In the genomic region with DNA sequence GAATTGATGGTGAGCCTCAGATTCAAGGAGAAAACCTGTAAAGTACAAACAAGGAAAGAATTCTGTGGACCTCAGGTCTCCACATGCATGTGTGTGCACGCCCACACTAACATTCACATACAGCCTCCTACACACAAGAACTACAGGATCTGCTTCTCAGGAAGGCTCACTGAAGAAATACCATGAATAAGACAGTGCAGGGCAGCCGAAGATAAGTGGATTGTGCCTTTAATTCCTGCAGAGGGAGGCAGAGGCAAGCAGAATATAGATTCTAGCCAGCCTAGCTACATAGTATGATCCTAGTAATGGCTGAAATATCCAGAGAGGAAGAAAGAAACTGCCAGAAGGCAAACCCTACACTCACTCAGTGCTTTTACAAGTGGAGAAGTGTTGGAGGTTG, we compare ENCODE assay signal across 8 mouse cellular contexts. TPM values are rescaled to one million over a fixed set of nuclear protein-coding genes. Genes with fewer than 3 reads are reported as not detected.
DNase-seq lines count a peak whose midpoint lies in the region; ATAC-seq and TF ChIP-seq lines count a peak whose summit lies in the region.

No protein-coding gene starts in this region.

- H3K4me3 ChIP-seq in kidney, postnatal 0 days (replicated peaks; ENCODE audit: low read depth, low read length), result no peak overlapping the region
- no peak overlapping the region for H3K4me3 ChIP-seq in kidney, adult 2 months (ENCODE audit: insufficient read depth, low read depth, low read length)

- no peaks in the 10 kb centered on the region for H3K9me3 ChIP-seq in kidney, postnatal 0 days (replicated peaks; ENCODE audit: low read length)

- no peak for TF ChIP-seq POLR2A in kidney, adult 2 months (IDR thresholded peaks at IDR 0.05; ENCODE audit: low read depth, low read length)

- peak; percentile 80 for DNase-seq in kidney, postnatal 0 days (ENCODE audit: low spot score)
- no peak for DNase-seq in kidney, adult 2 months
- DNase-seq in adipocyte (ENCODE audit: low spot score), result peak; percentile 80
- peak; percentile 35 for DNase-seq in naive thymus-derived CD4-positive, alpha-beta T cell, adult 2 months (ENCODE audit: low read depth)
- no peak for DNase-seq in cerebellum, adult 18-20 months
- no peak for DNase-seq in cerebellum, postnatal 36 days
- DNase-seq in lung, adult 18-20 months, result no peak

- no peaks in the 10 kb centered on the region for H3K36me3 ChIP-seq in kidney, postnatal 0 days (ENCODE audit: insufficient read depth, low read length)
- no peaks in the 10 kb centered on the region for H3K36me3 ChIP-seq in kidney, adult 2 months (ENCODE audit: control insufficient read depth, insufficient read depth, low read length)

- H3K9ac ChIP-seq in kidney, postnatal 0 days (ENCODE audit: low read depth, low read length), result no peak overlapping the region

- H3K27me3 ChIP-seq in kidney, postnatal 0 days (ENCODE audit: insufficient read depth, low read length), result no peaks in the 10 kb centered on the region
- no peaks in the 10 kb centered on the region for H3K27me3 ChIP-seq in kidney, adult 2 months (replicated peaks; ENCODE audit: control insufficient read depth, insufficient read depth, low read length)

- WGBS in kidney, postnatal 0 days, result 36% methylated on average over 2 of the region's 2 CpGs
- WGBS in kidney, adult 2 months, result 41% methylated on average over 2 of the region's 2 CpGs

- H3K4me1 ChIP-seq in kidney, postnatal 0 days (replicated peaks; ENCODE audit: insufficient read depth, low read length), result peaks cover 7% of the 10 kb centered on the region; the same call in 1 of the 2 replicates
- peaks cover 11% of the 10 kb centered on the region; the same call in 1 of the 2 replicates for H3K4me1 ChIP-seq in kidney, adult 2 months (ENCODE audit: control insufficient read depth, insufficient read depth, low read length)

- H3K27ac ChIP-seq in kidney, postnatal 0 days, result no peak overlapping the region; the same call in 1 of the 2 replicates
- H3K27ac ChIP-seq in kidney, adult 2 months (ENCODE audit: insufficient read depth, low read depth, low read length), result no peak overlapping the region

- peak; percentile 76 for TF ChIP-seq CTCF in kidney, postnatal 0 days (IDR thresholded peaks at IDR 0.05; ENCODE audit: low read depth)
- no peak for TF ChIP-seq CTCF in kidney, adult 2 months (conservative IDR thresholded peaks at IDR 0.05; ENCODE audit: insufficient read depth, insufficient read length, low read depth, low read length)

- no peak overlapping the region; the same call in 1 of the 2 replicates for H3K4me2 ChIP-seq in kidney, postnatal 0 days (ENCODE audit: low read length)

- peak; percentile 75; the same call in 1 of the 2 replicates for ATAC-seq in kidney, postnatal 0 days (replicated peaks; ENCODE audit: low FRiP score, low read depth)
- ATAC-seq in granulocyte monocyte progenitor cell, adult 5-6 weeks (replicated peaks; ENCODE audit: poor library complexity, severe bottlenecking), result peak; percentile 43

RNA-seq across cellular contexts. Expression of gene Ube2l3, which starts 0.5 kb away (rescaled TPM):
- polyA plus RNA-seq in kidney, postnatal 0 days (2015; fragmentation: Nextera tagmentation; extraction: Ambion mirVana), result 316 and 327 TPM in 2 replicates
- 64.6 and 73.6 TPM in 2 replicates for polyA plus RNA-seq in kidney, adult 2 months (2012; rRNA removed)
- 213 and 244 TPM in 2 replicates for total RNA-seq in granulocyte monocyte progenitor cell, adult 5-6 weeks (2014; fragmentation: Nextera tagmentation)
- total RNA-seq in granulocyte monocyte progenitor cell, adult 5-6 weeks (2017), result 110 and 124 TPM in 2 replicates

RNA-seq across cellular contexts. Expression of gene Rimbp3, which starts 6.4 kb away (rescaled TPM):
- 0.26 and 0.28 TPM in 2 replicates for polyA plus RNA-seq in kidney, postnatal 0 days (2015; fragmentation: Nextera tagmentation; extraction: Ambion mirVana)
- polyA plus RNA-seq in kidney, adult 2 months (2012; rRNA removed), result 0.05 and 0.08 TPM in 2 replicates
- 0.92 and 1.6 TPM in 2 replicates for total RNA-seq in granulocyte monocyte progenitor cell, adult 5-6 weeks (2014; fragmentation: Nextera tagmentation)
- total RNA-seq in granulocyte monocyte progenitor cell, adult 5-6 weeks (2017), result 0.34 and 0.88 TPM in 2 replicates

RNA-seq across cellular contexts. Expression of gene Hic2, which starts 31.4 kb away (rescaled TPM):
- polyA plus RNA-seq in kidney, postnatal 0 days (2015; fragmentation: Nextera tagmentation; extraction: Ambion mirVana), result 2.1 and 2.4 TPM in 2 replicates
- polyA plus RNA-seq in kidney, adult 2 months (2012; rRNA removed), result 1.5 and 1.8 TPM in 2 replicates
- total RNA-seq in granulocyte monocyte progenitor cell, adult 5-6 weeks (2014; fragmentation: Nextera tagmentation), result 2.3 and 5.0 TPM in 2 replicates
- total RNA-seq in granulocyte monocyte progenitor cell, adult 5-6 weeks (2017), result 2.0 and 2.4 TPM in 2 replicates

RNA-seq across cellular contexts. Expression of gene Ccdc116, which starts 54.9 kb away (rescaled TPM):
- 0.26 and 0.34 TPM in 2 replicates for polyA plus RNA-seq in kidney, postnatal 0 days (2015; fragmentation: Nextera tagmentation; extraction: Ambion mirVana)
- 0.74 and 0.92 TPM in 2 replicates for polyA plus RNA-seq in kidney, adult 2 months (2012; rRNA removed)
- total RNA-seq in granulocyte monocyte progenitor cell, adult 5-6 weeks (2014; fragmentation: Nextera tagmentation), result 3.7 and 7.8 TPM in 2 replicates
- 1.0 and 3.0 TPM in 2 replicates for total RNA-seq in granulocyte monocyte progenitor cell, adult 5-6 weeks (2017)

RNA-seq across cellular contexts. Expression of gene Ydjc, which starts 57.6 kb away (rescaled TPM):
- polyA plus RNA-seq in kidney, postnatal 0 days (2015; fragmentation: Nextera tagmentation; extraction: Ambion mirVana), result 9.0 and 9.1 TPM in 2 replicates
- polyA plus RNA-seq in kidney, adult 2 months (2012; rRNA removed), result 7.5 and 8.5 TPM in 2 replicates
- 19.4 and 28.6 TPM in 2 replicates for total RNA-seq in granulocyte monocyte progenitor cell, adult 5-6 weeks (2014; fragmentation: Nextera tagmentation)
- total RNA-seq in granulocyte monocyte progenitor cell, adult 5-6 weeks (2017), result 26.5 and 41.3 TPM in 2 replicates

Comparison
In these comparisons a context has a peak if more than half of its experiments do, and no peak if none do; other contexts are left out.
1. DNase-seq: peak in kidney, postnatal 0 days (single experiment), adipocyte (single experiment) and naive thymus-derived CD4-positive, alpha-beta T cell, adult 2 months (single experiment); none in kidney, adult 2 months (single experiment), cerebellum, adult 18-20 months (0 of 2), cerebellum, postnatal 36 days (0 of 2) and lung, adult 18-20 months (0 of 2).